Mouse (Mus musculus): ENCODE data around the gene Hnf4a. TPM values are rescaled to one million over a fixed set of nuclear protein-coding genes. Genes with fewer than 3 reads are reported as not detected.

The Hnf4a gene
- total and polyA plus RNA-seq, 3 experiments, result not detected

DNA sequence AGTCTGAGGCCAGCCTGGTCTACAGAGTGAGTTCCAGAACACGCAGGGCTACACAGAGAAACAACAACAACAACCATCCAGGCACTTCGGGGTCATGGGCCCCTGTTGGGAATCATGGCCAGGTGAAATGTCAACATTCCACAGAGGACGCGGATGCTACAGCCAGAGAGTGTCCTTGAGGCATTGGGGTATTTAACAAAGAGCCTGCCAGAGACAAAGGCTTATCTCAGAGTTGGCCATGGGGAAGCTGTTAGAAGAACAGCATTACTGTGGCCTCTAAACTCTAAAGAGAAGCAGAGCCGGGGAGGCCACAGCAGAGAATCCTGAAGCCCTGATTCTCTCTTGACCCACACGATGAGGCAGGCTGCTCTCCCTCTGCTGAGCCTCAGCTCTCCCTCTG, 37.7 kb upstream of the Hnf4a start:
- 66% methylated on average over 6 of the region's 6 CpGs for WGBS
- no peak for TF ChIP-seq EP300 (IDR thresholded peaks at IDR 0.05; ENCODE audit: insufficient read depth, low read depth, low read length)
- Histone ChIP-seq H3K79me2 (replicated peaks; ENCODE audit: control insufficient read depth, insufficient read depth, low read length) (0 out of 2 replicates have a peak, but pooled peaks cover 1% of the 10 kb centered on the region), H3K4me1 (ENCODE audit: control insufficient read depth, insufficient read depth, low read length) (peaks cover 5% of the 10 kb centered on the region), H3K27ac (peak overlapping the region; percentile 98), H3K27me3 (ENCODE audit: control insufficient read depth, insufficient read depth, low read length) (no peaks in the 10 kb centered on the region), H3K4me3 (no peak overlapping the region), H3K9ac (ENCODE audit: low read depth, low read length) (no peak overlapping the region), H3K36me3 (ENCODE audit: control insufficient read depth, insufficient read depth, low read length) (peaks cover 8% of the 10 kb centered on the region)
- intact Hi-C loops (cut with DNase I), result no loop called here
- DNase-seq, result no peak

- DNase-seq, result peak in 1 of 2 experiments; percentile 27
- peak overlapping the region; percentile 98 for H3K27ac ChIP-seq
- 0 out of 2 replicates have a peak, but pooled peaks cover 1% of the 10 kb centered on the region for H3K79me2 ChIP-seq (replicated peaks; ENCODE audit: control insufficient read depth, insufficient read depth, low read length)
- intact Hi-C loops (cut with DNase I), result no loop called here
- H3K36me3 ChIP-seq (ENCODE audit: control insufficient read depth, insufficient read depth, low read length), result peaks cover 8% of the 10 kb centered on the region
- H3K9ac ChIP-seq (ENCODE audit: low read depth, low read length), result no peak overlapping the region
- TF ChIP-seq CTCF (IDR thresholded peaks at IDR 0.05) (no peak), POLR2A (IDR thresholded peaks at IDR 0.05; ENCODE audit: insufficient read depth, low read depth, low read length) (no peak), EP300 (IDR thresholded peaks at IDR 0.05; ENCODE audit: insufficient read depth, low read depth, low read length) (no peak)
- WGBS, result 92% methylated on average over 15 of the region's 15 CpGs
- peaks cover 3% of the 10 kb centered on the region; the same call in 1 of the 2 replicates for H3K4me1 ChIP-seq (ENCODE audit: control insufficient read depth, insufficient read depth, low read length)
- H3K27me3 ChIP-seq (ENCODE audit: control insufficient read depth, insufficient read depth, low read length), result no peaks in the 10 kb centered on the region
- no peak overlapping the region for H3K4me3 ChIP-seq
These were observed 36.9 kb upstream of the Hnf4a start for GRCm38 (mm10) chr2:163469711-163470110.

DNA sequence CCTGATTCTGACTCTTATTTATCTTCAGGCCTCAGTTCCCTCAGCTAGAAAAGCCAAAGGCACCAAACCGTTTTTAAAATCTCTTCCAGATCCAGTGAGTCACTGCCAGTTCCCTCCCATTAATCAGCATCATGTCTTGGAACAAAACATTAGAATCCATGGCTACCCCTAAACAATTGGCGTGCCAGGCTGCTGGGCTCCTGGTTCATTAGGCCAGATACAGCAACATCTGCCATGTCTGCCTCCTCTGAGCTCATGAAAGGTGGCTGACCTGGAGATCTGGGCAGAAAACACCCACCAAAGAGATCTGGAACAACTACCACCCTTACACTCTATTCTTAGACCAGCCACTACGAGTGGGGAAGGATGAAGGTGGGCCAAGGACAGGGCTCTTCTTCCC, 35.5 kb upstream of the Hnf4a start:
- DNase-seq, result peak; percentile 44 to 75
- Histone ChIP-seq H3K4me1 (ENCODE audit: control insufficient read depth, insufficient read depth, low read length) (peaks cover 3% of the 10 kb centered on the region; the same call in 1 of the 2 replicates), H3K9ac (ENCODE audit: low read depth, low read length) (peak overlapping the region; percentile 91; the same call in 1 of the 2 replicates), H3K4me3 (peak overlapping the region; percentile 79; the same call in 1 of the 2 replicates), H3K27me3 (ENCODE audit: control insufficient read depth, insufficient read depth, low read length) (no peaks in the 10 kb centered on the region), H3K36me3 (ENCODE audit: control insufficient read depth, insufficient read depth, low read length) (peaks cover 8% of the 10 kb centered on the region), H3K27ac (peak overlapping the region; percentile 98), H3K79me2 (replicated peaks; ENCODE audit: control insufficient read depth, insufficient read depth, low read length) (0 out of 2 replicates have a peak, but pooled peaks cover 1% of the 10 kb centered on the region)
- intact Hi-C loops (cut with DNase I), result no loop called here
- no peak for TF ChIP-seq POLR2A (IDR thresholded peaks at IDR 0.05; ENCODE audit: insufficient read depth, low read depth, low read length)
- TF ChIP-seq EP300 (IDR thresholded peaks at IDR 0.05; ENCODE audit: insufficient read depth, low read depth, low read length), result peak; percentile 61; the same call in 1 of the 2 replicates
- WGBS, result 43% methylated on average over 3 of the region's 3 CpGs

DNA sequence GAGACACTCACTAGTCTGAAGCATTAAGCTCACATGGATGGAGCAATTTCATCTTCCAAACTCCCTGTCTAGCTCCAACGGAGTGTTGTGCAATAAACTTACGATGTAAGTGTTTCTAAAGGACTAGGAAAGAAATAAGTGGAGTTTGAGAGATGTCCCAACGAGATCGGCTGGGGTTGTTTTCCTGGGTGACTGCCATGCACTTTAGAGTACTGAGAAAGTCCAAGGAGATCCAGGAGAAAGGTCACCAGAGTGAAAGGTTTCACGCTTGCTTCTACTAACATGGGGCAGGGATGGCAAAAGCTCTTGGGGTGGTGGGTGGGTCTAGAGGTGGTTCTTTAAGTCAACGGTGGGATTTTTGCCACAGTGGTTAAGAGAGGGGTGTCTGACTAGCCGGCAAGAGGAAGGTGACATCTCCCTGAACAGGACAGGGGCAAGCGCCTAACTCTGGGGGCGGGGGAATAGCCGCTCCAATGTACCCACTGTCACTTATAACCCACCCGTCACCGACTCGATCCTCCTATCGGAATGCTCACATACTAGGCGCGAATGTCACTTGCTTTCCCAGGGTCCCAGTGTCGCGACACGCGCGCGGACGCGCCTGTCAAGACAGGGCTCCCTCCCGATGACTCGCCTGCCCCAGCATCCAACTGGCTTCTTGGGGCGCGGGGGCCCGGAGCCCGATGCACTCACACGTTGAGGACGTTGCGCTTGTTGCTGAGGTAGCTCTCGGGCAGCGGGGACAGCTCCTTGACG, 34.7 kb upstream of the Hnf4a start:
- H3K36me3 ChIP-seq (ENCODE audit: control insufficient read depth, insufficient read depth, low read length), result peaks cover 8% of the 10 kb centered on the region
- H3K79me2 ChIP-seq (replicated peaks; ENCODE audit: control insufficient read depth, insufficient read depth, low read length), result 0 out of 2 replicates have a peak, but pooled peaks cover 1% of the 10 kb centered on the region
- H3K27me3 ChIP-seq (ENCODE audit: control insufficient read depth, insufficient read depth, low read length), result no peaks in the 10 kb centered on the region
- WGBS, result 2% methylated on average over 36 of the region's 36 CpGs
- peak overlapping the region; percentile 79 for H3K4me3 ChIP-seq
- no peaks in the 10 kb centered on the region; the same call in 1 of the 2 replicates for H3K4me1 ChIP-seq (ENCODE audit: control insufficient read depth, insufficient read depth, low read length)
- intact Hi-C loops (cut with DNase I), result loop anchor here (2.0 kb wide), 2 partner anchors 19 to 51 kb away; no protein-coding TSS in a partner anchor
- peak overlapping the region; percentile 98 for H3K27ac ChIP-seq
- peak in 1 of 2 experiments; percentile 41 for DNase-seq
- TF ChIP-seq POLR2A (IDR thresholded peaks at IDR 0.05; ENCODE audit: insufficient read depth, low read depth, low read length) (no peak), EP300 (IDR thresholded peaks at IDR 0.05; ENCODE audit: insufficient read depth, low read depth, low read length) (no peak), CTCF (IDR thresholded peaks at IDR 0.05) (no peak)
- H3K9ac ChIP-seq (ENCODE audit: low read depth, low read length), result peak overlapping the region; percentile 91

DNA sequence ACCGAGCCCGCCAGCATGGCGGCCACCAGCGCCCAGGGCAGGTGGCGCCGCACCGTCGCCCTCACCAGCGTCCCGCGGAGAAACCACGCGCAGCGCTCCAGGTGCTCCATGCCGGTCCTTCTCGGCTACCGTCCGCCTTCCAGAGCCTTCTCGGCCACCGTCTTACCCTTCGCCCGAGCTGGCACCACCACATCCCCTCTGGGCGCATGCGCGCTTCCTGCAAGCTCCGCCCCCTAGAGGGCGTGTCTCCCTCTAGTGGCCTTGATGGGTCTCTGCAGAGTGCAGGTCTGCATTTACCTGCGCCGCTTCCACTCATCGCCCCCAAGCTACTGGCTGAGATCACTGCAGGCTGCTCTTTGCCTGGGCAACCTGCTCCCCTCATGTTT, 34.1 kb upstream of the Hnf4a start, which contains the start of gene Fitm2:
TSS of gene Fitm2 (minus strand) at position 164 of the 386 bp plus-strand sequence.
- peak; percentile 94 to 96 for DNase-seq
- intact Hi-C loops (cut with DNase I), result loop anchor here (2.0 kb wide), 2 partner anchors 20 to 52 kb away; no protein-coding TSS in a partner anchor
- H3K4me3 ChIP-seq, result peak within 1 kb of the TSS; percentile 79
- H3K79me2 ChIP-seq (replicated peaks; ENCODE audit: control insufficient read depth, insufficient read depth, low read length), result 0 out of 2 replicates have a peak, but pooled peaks cover 1% of the 10 kb centered on the region
- H3K36me3 ChIP-seq (ENCODE audit: control insufficient read depth, insufficient read depth, low read length), result peaks cover 8% of the 10 kb centered on the region
- peak within 1 kb of the TSS; percentile 91 for H3K9ac ChIP-seq (ENCODE audit: low read depth, low read length)
- TF ChIP-seq CTCF (IDR thresholded peaks at IDR 0.05), result peak; percentile 99
- peak; percentile 88 for TF ChIP-seq EP300 (IDR thresholded peaks at IDR 0.05; ENCODE audit: insufficient read depth, low read depth, low read length)
- peak; percentile 73 for TF ChIP-seq POLR2A (IDR thresholded peaks at IDR 0.05; ENCODE audit: insufficient read depth, low read depth, low read length)
- no peaks in the 10 kb centered on the region; the same call in 1 of the 2 replicates for H3K4me1 ChIP-seq (ENCODE audit: control insufficient read depth, insufficient read depth, low read length)
- no peaks in the 10 kb centered on the region for H3K27me3 ChIP-seq (ENCODE audit: control insufficient read depth, insufficient read depth, low read length)
- WGBS, result under 1% methylated on average over 30 of the region's 30 CpGs
- peak within 1 kb of the TSS; percentile 98 for H3K27ac ChIP-seq
